Mouse (Mus musculus) thymus, adult 2 months (tissue): ENCODE measurements around the gene Tmem215. TPM values are rescaled to one million over a fixed set of nuclear protein-coding genes. Genes with fewer than 3 reads are reported as not detected.

Source experiments
- DNase-seq: peaks from one replicate; pipeline ENCODE4 v3.0.0; 2021
- H3K27ac ChIP-seq: fragments of 200-500 bp; 2 replicates; pipeline ENCODE4 v1.5.1; 2012; ENCODE audit warnings: low read length, control low read depth; ENCODE audit not compliant: control insufficient read depth, insufficient read depth
- H3K27me3 ChIP-seq: fragments of 200-500 bp; 2 replicates; pipeline ENCODE4 v1.6.1; 2012; ENCODE audit warnings: mild to moderate bottlenecking, low read length, moderate library complexity, mixed read lengths; ENCODE audit not compliant: control insufficient read depth, insufficient read depth
- H3K36me3 ChIP-seq: fragments of 200-500 bp; 2 replicates; pipeline ENCODE4 v1.6.1; 2012; ENCODE audit warnings: mild to moderate bottlenecking, low read length, moderate library complexity; ENCODE audit not compliant: control insufficient read depth, insufficient read depth
- H3K4me1 ChIP-seq: fragments of 200-500 bp; replicated peaks from 2 replicates; pipeline ENCODE4 v1.6.1; 2012; ENCODE audit warnings: low read length; ENCODE audit not compliant: control insufficient read depth, insufficient read depth
- H3K4me3 ChIP-seq: fragments of 200-500 bp; 2 replicates; pipeline ENCODE4 v1.5.1; 2012; ENCODE audit warnings: mild to moderate bottlenecking, low read length, control low read depth, moderate library complexity; ENCODE audit not compliant: control insufficient read depth, insufficient read depth
- CTCF ChIP-seq: fragments of 200-500 bp; IDR thresholded peaks from 2 replicates; pipeline ENCODE4 v1.5.1; 2012; ENCODE audit warnings: mild to moderate bottlenecking, control low read depth, low read length, moderate library complexity, borderline replicate concordance; ENCODE audit not compliant: control insufficient read depth, poor library complexity, insufficient read depth; ENCODE audit errors: extremely low read depth
- POLR2A ChIP-seq: fragments of 200-500 bp; IDR thresholded peaks from 2 replicates; pipeline ENCODE4 v1.6.1; 2012; ENCODE audit warnings: mild to moderate bottlenecking, low read length, control low read depth, moderate library complexity; ENCODE audit not compliant: control insufficient read depth, poor library complexity, insufficient read depth; ENCODE audit errors: extremely low read depth
- WGBS: fragments of 180-500 bp; shearing (Covaris S2); methylation state at CpG from one replicate; pipeline ENCODE4 v1.1.7; 2018; 5-methylcytosine and 5-hydroxymethylcytosine counted together
- polyA plus RNA-seq: library from polyadenylated mRNA; depleted of rRNA; stranded (reverse); fragments of >200 nt; gene quantifications from 2 replicates; pipeline ENCODE4 v1.2.3, GENCODE M21; 2012

Tmem215 gene
- polyA plus RNA-seq, 1 experiment: 0.04 TPM

DNA sequence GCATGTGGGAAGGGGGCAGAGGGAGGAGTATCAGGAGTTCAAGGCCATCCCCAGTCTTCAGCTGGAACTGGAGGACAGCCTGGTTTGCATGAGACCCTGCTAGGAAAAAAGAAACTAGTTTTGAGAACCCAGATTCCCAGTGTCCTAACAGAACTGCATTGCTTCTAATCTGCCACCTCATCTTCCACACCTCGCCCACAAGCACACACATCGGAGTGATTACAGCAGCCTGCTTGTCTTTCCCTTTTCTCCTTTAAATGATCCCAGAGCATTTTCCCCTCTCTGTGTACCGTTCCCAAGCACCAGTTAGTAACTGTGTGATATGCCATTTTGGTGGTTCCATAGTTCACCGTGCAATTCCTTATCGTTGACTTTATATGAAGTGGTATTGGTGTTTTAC is 6.0 kb downstream of the Tmem215 start:
- Histone ChIP-seq H3K4me1 (no peaks in the 10 kb centered on the region), H3K27ac (no peak overlapping the region), H3K27me3 (no peaks in the 10 kb centered on the region), H3K4me3 (no peak overlapping the region), H3K36me3 (no peaks in the 10 kb centered on the region)
- TF ChIP-seq POLR2A (no peak), CTCF (no peak)
- 96% methylated on average over 5 of the region's 5 CpGs for WGBS
- no peak for DNase-seq

DNA sequence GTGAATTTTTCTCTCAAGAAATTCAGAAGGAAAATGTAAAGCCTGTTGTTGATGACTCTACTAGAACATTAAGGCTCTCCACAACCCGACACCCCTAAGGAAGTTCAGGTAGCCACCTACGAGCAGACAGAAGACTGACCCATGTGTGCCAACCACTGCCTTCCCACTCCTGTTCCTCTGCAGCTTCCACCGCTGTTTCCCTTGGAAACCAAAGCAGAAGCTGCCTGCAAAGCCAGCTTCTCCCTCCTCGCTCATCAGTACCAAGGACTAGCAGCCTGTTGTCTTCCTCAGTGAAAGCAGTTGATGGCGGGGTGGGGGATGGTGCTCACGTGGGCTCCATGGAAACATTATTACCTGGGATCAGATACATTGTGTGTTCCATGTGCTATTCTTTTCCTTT is 14.6 kb downstream of the Tmem215 start:
- no peaks in the 10 kb centered on the region for H3K36me3 ChIP-seq
- no peak for TF ChIP-seq CTCF
- TF ChIP-seq POLR2A: no peak
- no peak overlapping the region for H3K27ac ChIP-seq
- no peaks in the 10 kb centered on the region for H3K4me1 ChIP-seq
- H3K4me3 ChIP-seq: no peak overlapping the region
- H3K27me3 ChIP-seq: no peaks in the 10 kb centered on the region
- DNase-seq: no peak
- 76% methylated on average over 6 of the region's 6 CpGs for WGBS

DNA sequence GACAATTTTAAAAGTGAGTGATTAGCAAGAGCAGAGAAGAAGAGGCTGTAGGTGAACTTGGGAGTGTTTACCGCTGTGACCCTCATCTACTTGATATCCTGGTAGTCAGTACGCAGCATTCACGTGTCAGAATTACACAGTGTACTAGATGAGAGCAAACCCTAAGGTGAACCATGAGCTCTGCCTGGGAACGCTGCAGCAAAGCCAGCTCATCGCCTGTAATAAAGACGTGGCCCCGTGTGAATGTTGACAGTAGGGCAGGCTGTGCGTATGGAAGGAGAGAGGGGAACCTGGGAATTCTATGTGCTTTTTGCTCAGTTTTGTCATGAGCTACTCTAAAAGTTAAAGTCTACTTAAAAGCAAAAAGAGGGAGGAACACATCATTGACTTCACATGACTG is 19.8 kb downstream of the Tmem215 start:
- DNase-seq: no peak
- H3K36me3 ChIP-seq: no peaks in the 10 kb centered on the region
- H3K27me3 ChIP-seq: no peaks in the 10 kb centered on the region
- no peaks in the 10 kb centered on the region for H3K4me1 ChIP-seq
- TF ChIP-seq POLR2A: no peak
- no peak for TF ChIP-seq CTCF
- no peak overlapping the region for H3K27ac ChIP-seq
- no peak overlapping the region for H3K4me3 ChIP-seq
- WGBS: 95% methylated on average over 8 of the region's 8 CpGs

GRCm38 (mm10) chr4:40496354-40496753 is 24.4 kb downstream of the Tmem215 start:
- no peak overlapping the region for H3K4me3 ChIP-seq
- no peaks in the 10 kb centered on the region for H3K36me3 ChIP-seq
- DNase-seq: no peak
- H3K4me1 ChIP-seq: no peaks in the 10 kb centered on the region
- H3K27ac ChIP-seq: no peak overlapping the region
- WGBS: 72% methylated on average over 6 of the region's 6 CpGs
- H3K27me3 ChIP-seq: no peaks in the 10 kb centered on the region
- TF ChIP-seq CTCF (no peak), POLR2A (no peak)

GRCm38 (mm10) chr4:40496828-40497227 is 24.8 kb downstream of the Tmem215 start:
- DNase-seq: no peak
- TF ChIP-seq POLR2A (no peak), CTCF (no peak)
- Histone ChIP-seq H3K27me3 (no peaks in the 10 kb centered on the region), H3K27ac (no peak overlapping the region), H3K4me1 (no peaks in the 10 kb centered on the region), H3K36me3 (no peaks in the 10 kb centered on the region), H3K4me3 (no peak overlapping the region)
- WGBS: 95% methylated on average over 5 of the region's 5 CpGs

DNA sequence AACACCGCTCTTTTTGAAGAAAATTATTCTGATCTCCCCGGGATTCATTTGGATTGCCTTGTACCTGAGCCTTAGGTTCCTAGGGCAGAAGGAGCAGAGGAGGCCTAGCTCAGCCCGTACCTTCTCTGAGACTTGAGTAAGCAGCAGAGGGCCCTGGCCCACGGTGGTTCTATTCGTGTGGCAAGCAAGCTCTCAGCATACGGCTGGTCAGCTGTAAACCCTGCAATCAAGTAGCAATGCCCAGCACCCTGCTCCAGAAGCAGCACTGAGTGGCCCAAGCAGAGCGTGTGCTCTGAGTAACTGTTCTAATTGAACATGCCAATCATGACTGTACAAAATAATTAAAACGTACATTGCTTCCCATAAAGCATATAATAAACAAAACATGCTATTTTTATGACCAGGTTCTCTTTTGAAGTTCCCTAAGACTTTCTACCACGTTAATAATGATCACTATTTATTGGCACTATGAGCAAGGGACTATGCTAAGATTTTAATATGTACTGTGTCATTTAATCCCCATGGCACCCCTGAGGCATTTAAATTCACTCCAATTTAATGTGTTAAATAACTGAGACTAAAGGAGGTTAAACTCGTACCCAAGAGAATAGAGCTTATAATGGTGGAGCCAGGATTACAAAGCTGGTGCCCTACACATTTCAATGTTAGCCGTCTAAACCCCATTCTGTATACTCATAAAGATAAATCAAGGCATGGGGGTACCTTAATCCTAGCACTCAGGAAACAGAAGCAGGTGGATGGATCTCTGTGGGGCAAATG is 28.0 kb downstream of the Tmem215 start:
- DNase-seq: no peak
- H3K27me3 ChIP-seq: no peaks in the 10 kb centered on the region
- H3K4me3 ChIP-seq: no peak overlapping the region
- H3K27ac ChIP-seq: no peak overlapping the region
- H3K36me3 ChIP-seq: no peaks in the 10 kb centered on the region
- no peak for TF ChIP-seq CTCF
- TF ChIP-seq POLR2A: no peak
- H3K4me1 ChIP-seq: no peaks in the 10 kb centered on the region
- WGBS: 91% methylated on average over 11 of the region's 11 CpGs

DNA sequence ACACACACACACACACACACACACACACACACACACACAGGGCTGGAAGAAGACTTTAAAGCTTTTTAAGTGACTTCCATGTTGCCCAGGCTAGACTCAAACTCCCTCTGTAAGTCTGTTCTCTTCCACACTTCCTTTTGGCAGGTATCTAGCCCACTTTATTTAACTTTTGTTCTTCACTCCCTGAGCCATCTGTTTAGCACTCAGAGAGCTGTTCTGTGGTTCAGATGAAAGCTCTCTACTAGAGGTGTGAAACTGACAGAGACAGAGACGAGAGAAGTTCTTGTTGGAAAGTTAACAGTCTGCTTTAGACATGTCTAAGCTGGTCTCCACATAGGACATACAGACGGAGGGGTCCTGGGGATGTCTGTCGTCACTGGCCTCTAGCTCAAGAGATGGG is 30.5 kb downstream of the Tmem215 start:
- TF ChIP-seq POLR2A (no peak), CTCF (no peak)
- Histone ChIP-seq H3K27ac (no peak overlapping the region), H3K4me3 (no peak overlapping the region), H3K4me1 (no peaks in the 10 kb centered on the region), H3K36me3 (no peaks in the 10 kb centered on the region), H3K27me3 (no peaks in the 10 kb centered on the region)
- DNase-seq: no peak
- 88% methylated on average over 3 of the region's 3 CpGs for WGBS
